Mouse (Mus musculus) liver, embryonic 11.5 days (tissue): ENCODE measurements around the gene Zrsr1. TPM values are rescaled to one million over a fixed set of nuclear protein-coding genes. Genes with fewer than 3 reads are reported as not detected.

Experiments used
- ATAC-seq: fragments of 200-750 bp; cut with Nextera tagmentation; replicated peaks from 2 replicates; pipeline ENCODE4 v1.8.0; 2017; ENCODE audit warnings: moderate number of reproducible peaks, mild to moderate bottlenecking, moderate TSS enrichment, moderate library complexity; ENCODE audit not compliant: low FRiP score
- DNase-seq: peaks from one replicate; pipeline ENCODE4 v3.0.0-alpha.2; 2017; ENCODE audit warnings: low spot score
- H3K27ac ChIP-seq: fragments of 300-500 bp; sonication (generic); 2 replicates; pipeline ENCODE4 v1.5.1; 2014; ENCODE audit warnings: mild to moderate bottlenecking, low read depth, low read length, control low read depth
- H3K27me3 ChIP-seq: fragments of 300-500 bp; sonication (generic); replicated peaks from 2 replicates; pipeline ENCODE4 v1.6.1; 2014; ENCODE audit warnings: low read length, mixed read lengths; ENCODE audit not compliant: control insufficient read depth, insufficient read depth
- H3K36me3 ChIP-seq: fragments of 300-500 bp; sonication (generic); 2 replicates; pipeline ENCODE4 v1.6.1; 2014; ENCODE audit warnings: mild to moderate bottlenecking, low read length, moderate library complexity, mixed read lengths; ENCODE audit not compliant: control insufficient read depth, insufficient read depth
- H3K4me1 ChIP-seq: fragments of 300-500 bp; sonication (generic); replicated peaks from 2 replicates; pipeline ENCODE4 v1.6.1; 2014; ENCODE audit warnings: low read length, mixed read lengths; ENCODE audit not compliant: control insufficient read depth, insufficient read depth
- H3K4me2 ChIP-seq: fragments of 300-500 bp; sonication (generic); 2 replicates; pipeline ENCODE4 v1.6.1; 2014; ENCODE audit warnings: mild to moderate bottlenecking, control low read depth, moderate library complexity
- H3K4me3 ChIP-seq: fragments of 300-500 bp; sonication (generic); 2 replicates; pipeline ENCODE4 v1.5.1; 2014; ENCODE audit warnings: low read depth, low read length, control low read depth
- H3K9ac ChIP-seq: fragments of 300-500 bp; sonication (generic); 2 replicates; pipeline ENCODE4 v1.6.1; 2014; ENCODE audit warnings: low read depth, low read length, control low read depth
- H3K9me3 ChIP-seq: fragments of 300-500 bp; sonication (generic); 2 replicates; pipeline ENCODE4 v1.6.1; 2016; ENCODE audit warnings: low read length, inconsistent platforms, mixed read lengths; ENCODE audit not compliant: control insufficient read depth
- WGBS: fragments of 180-500 bp; shearing (Covaris S2); extraction: QIAGEN DNeasy Blood & Tissue Kit; methylation state at CpG from one replicate; pipeline ENCODE4 v1.1.7; 2014; 5-methylcytosine and 5-hydroxymethylcytosine counted together
- polyA plus RNA-seq: library from polyadenylated mRNA; unstranded; fragments of >200 nt; fragmentation: Nextera tagmentation; extraction: Ambion mirVana; gene quantifications from 2 replicates; pipeline ENCODE4 v1.2.1, GENCODE M21; 2014

Zrsr1 gene
- polyA plus RNA-seq, 1 experiment from 2014 or later: 1.7 TPM

DNA sequence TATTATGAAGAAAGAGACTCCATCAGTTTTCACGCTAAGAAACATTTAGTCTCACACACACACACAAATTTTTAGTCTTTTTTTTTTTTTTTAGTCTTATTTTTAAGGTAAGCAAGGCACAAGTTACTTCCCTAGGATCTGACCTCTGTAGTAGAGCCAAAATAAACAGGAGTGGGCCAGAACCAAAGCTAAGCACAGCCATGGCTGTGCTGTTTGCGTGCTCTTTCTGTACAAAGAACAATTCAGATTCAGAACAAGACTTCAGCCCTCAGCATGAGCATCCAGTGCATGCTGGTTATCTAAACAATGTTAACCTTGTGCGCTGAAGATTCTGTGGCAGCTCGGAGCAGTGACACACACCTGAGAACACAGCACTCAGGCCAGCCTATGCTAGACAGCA is 7.4 kb upstream of the Zrsr1 start:
- no peaks in the 10 kb centered on the region for H3K4me1 ChIP-seq
- WGBS: 82% methylated on average over 4 of the region's 4 CpGs
- no peak overlapping the region for H3K4me2 ChIP-seq
- DNase-seq: no peak
- H3K36me3 ChIP-seq: no peaks in the 10 kb centered on the region
- ATAC-seq: no peak
- no peak overlapping the region for H3K9ac ChIP-seq
- no peak overlapping the region for H3K4me3 ChIP-seq
- no peaks in the 10 kb centered on the region for H3K27me3 ChIP-seq
- no peak overlapping the region for H3K27ac ChIP-seq
- H3K9me3 ChIP-seq: no peaks in the 10 kb centered on the region; the same call in 1 of the 2 replicates

DNA sequence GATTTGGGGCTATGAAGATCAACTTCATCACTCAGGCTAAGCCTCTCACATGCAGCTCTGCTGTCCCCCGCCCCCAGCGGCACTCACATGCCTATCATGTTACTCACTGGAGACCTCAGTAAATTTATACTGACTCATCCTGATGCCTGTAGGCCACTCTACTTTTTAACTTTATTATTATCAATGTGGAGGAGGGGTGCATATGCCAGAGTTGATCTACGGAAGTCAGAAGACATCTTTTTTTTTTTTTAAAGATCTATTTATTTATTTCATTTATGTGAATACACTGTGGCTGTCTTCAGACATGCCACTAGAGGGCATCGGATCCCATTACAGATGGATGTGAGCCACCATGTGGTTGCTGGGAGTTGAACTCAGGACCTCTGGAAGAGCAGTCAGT is 6.3 kb upstream of the Zrsr1 start:
- no peaks in the 10 kb centered on the region; the same call in 1 of the 2 replicates for H3K9me3 ChIP-seq
- H3K9ac ChIP-seq: no peak overlapping the region
- no peak overlapping the region for H3K4me2 ChIP-seq
- H3K27me3 ChIP-seq: no peaks in the 10 kb centered on the region
- 75% methylated on average over 4 of the region's 4 CpGs for WGBS
- no peak for DNase-seq
- no peak for ATAC-seq
- no peak overlapping the region for H3K4me3 ChIP-seq
- H3K36me3 ChIP-seq: no peaks in the 10 kb centered on the region
- H3K4me1 ChIP-seq: no peaks in the 10 kb centered on the region
- H3K27ac ChIP-seq: no peak overlapping the region

DNA sequence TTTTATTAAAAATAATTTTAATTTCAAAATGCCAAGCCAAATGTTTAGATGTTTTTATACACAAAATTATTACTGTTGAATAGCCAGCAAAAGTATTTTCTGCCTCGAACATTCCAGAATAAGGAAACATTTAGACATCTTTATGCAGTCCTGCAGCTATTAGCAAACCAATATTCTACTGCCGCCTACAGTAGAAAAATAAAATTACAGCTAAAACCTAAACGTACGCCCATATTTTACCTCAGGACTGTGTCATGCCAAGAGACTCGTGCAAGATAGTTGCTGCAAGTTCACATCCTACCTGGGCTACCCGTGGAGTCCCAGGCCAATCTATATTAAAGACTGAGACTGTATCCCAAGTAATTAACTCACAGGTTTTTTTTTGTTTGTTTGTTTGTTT is 2.3 kb upstream of the Zrsr1 start:
- Histone ChIP-seq H3K27me3 (no peaks in the 10 kb centered on the region), H3K36me3 (peaks cover 4% of the 10 kb centered on the region; the same call in 1 of the 2 replicates), H3K9ac (no peak overlapping the region), H3K4me2 (no peak overlapping the region), H3K4me1 (no peaks in the 10 kb centered on the region), H3K9me3 (peaks cover 12% of the 10 kb centered on the region), H3K27ac (no peak overlapping the region), H3K4me3 (no peak overlapping the region)
- WGBS: 55% methylated on average over 6 of the region's 6 CpGs
- DNase-seq (no peak), ATAC-seq (no peak)

DNA sequence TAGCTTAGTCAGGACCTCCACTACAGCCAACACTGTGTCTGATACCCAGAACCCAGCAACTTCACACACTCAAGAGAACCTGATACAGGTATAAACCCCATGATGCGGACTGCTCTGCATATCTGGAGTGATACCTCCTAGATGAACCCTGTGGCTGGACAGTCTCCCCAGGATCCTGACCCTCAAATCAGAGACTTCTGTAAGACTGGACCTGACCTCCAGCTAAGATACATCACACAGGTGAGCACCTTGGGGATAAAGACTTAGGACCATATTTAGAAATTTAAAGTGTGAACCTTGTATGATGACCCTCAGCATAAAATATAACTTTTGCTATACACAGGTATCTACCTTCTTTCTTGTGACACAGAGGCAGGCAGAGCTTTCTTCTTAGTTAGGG is 1.3 kb upstream of the Zrsr1 start:
- no peak for ATAC-seq
- H3K4me3 ChIP-seq: no peak overlapping the region
- H3K9ac ChIP-seq: no peak overlapping the region
- H3K9me3 ChIP-seq: peaks cover 12% of the 10 kb centered on the region
- 0 out of 2 replicates have a peak, but pooled peaks cover under 1% of the 10 kb centered on the region for H3K4me1 ChIP-seq
- H3K36me3 ChIP-seq: peaks cover 4% of the 10 kb centered on the region; the same call in 1 of the 2 replicates
- DNase-seq: no peak
- 97% methylated on average over 1 of the region's 1 CpGs for WGBS
- H3K27ac ChIP-seq: no peak overlapping the region
- no peak overlapping the region for H3K4me2 ChIP-seq
- no peaks in the 10 kb centered on the region for H3K27me3 ChIP-seq

DNA sequence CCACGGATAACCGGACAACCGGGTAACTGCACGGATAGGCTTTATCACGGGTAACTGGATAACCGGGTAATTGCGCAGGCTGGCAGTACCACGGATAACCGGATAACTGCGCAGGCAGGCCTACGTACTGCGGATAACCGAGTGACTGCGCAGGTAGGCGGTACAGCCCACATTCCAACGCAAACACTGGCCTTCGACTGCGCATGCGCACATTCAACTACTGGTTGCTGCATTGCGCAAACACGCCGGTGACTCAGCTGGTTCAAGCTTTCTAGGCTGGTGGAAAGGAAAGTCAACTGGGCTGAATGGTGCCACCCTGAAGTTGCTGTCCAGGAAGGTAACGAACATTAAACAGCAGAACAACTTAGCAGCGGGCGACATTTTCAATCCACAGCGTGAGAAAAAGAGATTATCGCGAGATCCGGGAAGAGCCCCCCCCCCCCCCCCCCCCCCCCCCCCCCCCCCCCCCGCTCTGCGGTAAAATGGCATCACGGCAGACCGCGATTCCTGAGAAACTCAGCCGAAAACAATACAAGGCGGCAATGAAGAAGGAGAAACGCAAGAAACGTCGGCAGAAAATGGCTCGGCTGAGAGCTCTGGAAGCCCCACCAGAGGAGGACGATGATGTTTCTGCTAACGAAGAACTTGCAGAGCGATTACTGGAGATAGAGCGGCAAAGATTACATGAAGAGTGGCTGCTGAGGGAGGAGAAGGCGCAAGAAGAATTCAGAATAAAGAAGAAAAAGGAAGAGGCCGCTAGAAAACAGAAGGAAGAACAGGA is 1.1 kb downstream of the Zrsr1 start:
- H3K36me3 ChIP-seq: peaks cover 13% of the 10 kb centered on the region; the same call in 1 of the 2 replicates
- H3K27ac ChIP-seq: peak overlapping the region; percentile 85
- peaks cover 12% of the 10 kb centered on the region for H3K9me3 ChIP-seq
- peak; percentile 65 for ATAC-seq
- no peaks in the 10 kb centered on the region for H3K27me3 ChIP-seq
- peak overlapping the region; percentile 66 for H3K9ac ChIP-seq
- H3K4me1 ChIP-seq: 0 out of 2 replicates have a peak, but pooled peaks cover 6% of the 10 kb centered on the region
- peak; percentile 77 for DNase-seq
- peak overlapping the region; percentile 64 for H3K4me3 ChIP-seq
- H3K4me2 ChIP-seq: peak overlapping the region; percentile 74
- WGBS: 48% methylated on average over 45 of the region's 46 CpGs

DNA sequence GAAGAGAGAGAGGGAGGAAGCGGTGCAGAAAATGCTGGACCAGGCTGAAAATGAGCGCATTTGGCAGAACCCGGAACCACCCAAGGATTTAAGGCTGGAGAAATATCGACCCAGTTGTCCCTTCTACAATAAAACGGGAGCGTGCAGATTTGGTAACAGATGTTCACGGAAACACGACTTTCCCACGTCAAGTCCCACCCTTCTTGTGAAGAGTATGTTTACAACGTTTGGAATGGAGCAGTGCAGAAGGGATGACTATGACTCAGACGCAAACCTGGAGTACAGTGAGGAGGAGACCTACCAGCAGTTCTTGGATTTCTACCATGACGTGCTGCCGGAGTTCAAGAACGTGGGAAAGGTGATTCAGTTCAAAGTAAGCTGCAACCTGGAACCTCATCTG is 1.8 kb downstream of the Zrsr1 start:
- 53% methylated on average over 14 of the region's 14 CpGs for WGBS
- Histone ChIP-seq H3K4me3 (peak overlapping the region; percentile 55), H3K27ac (no peak overlapping the region), H3K27me3 (no peaks in the 10 kb centered on the region), H3K4me2 (peak overlapping the region; percentile 69), H3K4me1 (peaks cover 6% of the 10 kb centered on the region; the same call in 1 of the 2 replicates), H3K9me3 (peaks cover 12% of the 10 kb centered on the region), H3K9ac (peak overlapping the region; percentile 64), H3K36me3 (peaks cover 13% of the 10 kb centered on the region; the same call in 1 of the 2 replicates)
- DNase-seq: no peak
- ATAC-seq: no peak

DNA sequence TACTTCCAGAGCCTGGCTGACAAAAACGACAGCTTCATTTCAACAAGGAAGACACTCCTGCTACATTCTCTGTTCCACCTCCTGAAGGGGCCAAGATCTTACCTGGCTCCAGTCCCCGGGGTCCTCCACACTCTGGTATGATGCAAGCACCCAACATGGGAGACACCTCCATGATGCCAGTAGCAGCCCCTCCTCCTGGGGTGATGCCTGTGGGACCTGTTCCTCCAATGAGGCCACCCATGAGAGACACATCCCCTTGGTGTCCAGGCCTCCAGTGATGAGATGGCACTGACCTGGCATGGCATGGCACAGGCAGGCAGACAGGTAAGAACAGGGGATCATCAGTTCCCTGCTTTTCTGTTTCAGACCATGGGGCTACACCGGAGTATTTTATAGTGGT is 6.4 kb downstream of the Zrsr1 start:
- Histone ChIP-seq H3K4me1 (peaks cover 15% of the 10 kb centered on the region), H3K4me3 (no peak overlapping the region), H3K9me3 (no peaks in the 10 kb centered on the region), H3K27ac (no peak overlapping the region), H3K9ac (no peak overlapping the region), H3K36me3 (peaks cover 9% of the 10 kb centered on the region; the same call in 1 of the 2 replicates), H3K27me3 (no peaks in the 10 kb centered on the region), H3K4me2 (no peak overlapping the region)
- DNase-seq: no peak
- no peak for ATAC-seq
- WGBS: 91% methylated on average over 3 of the region's 3 CpGs

DNA sequence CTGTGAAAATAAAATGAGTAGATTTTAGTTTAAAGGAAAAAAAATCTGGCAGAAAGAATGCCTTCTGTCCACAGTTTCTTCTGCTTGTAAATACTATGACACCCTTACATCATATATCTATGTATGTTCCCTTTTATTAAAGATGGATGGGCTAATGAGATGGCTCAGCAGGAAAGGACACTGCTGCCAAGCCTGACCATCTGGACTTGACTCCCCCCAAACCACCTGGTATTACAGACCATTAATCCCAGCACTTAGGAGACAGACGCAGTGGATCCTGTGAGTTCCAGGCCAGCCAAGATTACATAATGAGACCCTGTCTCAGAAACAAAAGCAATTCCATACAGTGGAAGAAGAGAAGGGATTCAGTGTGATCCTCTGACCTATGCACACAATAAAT is 6.9 kb downstream of the Zrsr1 start:
- Histone ChIP-seq H3K4me3 (no peak overlapping the region), H3K9me3 (no peaks in the 10 kb centered on the region), H3K4me1 (peaks cover 15% of the 10 kb centered on the region), H3K27me3 (no peaks in the 10 kb centered on the region), H3K4me2 (no peak overlapping the region), H3K27ac (no peak overlapping the region), H3K9ac (no peak overlapping the region), H3K36me3 (peaks cover 9% of the 10 kb centered on the region; the same call in 1 of the 2 replicates)
- DNase-seq (no peak), ATAC-seq (no peak)
- WGBS: 77% methylated on average over 1 of the region's 1 CpGs

DNA sequence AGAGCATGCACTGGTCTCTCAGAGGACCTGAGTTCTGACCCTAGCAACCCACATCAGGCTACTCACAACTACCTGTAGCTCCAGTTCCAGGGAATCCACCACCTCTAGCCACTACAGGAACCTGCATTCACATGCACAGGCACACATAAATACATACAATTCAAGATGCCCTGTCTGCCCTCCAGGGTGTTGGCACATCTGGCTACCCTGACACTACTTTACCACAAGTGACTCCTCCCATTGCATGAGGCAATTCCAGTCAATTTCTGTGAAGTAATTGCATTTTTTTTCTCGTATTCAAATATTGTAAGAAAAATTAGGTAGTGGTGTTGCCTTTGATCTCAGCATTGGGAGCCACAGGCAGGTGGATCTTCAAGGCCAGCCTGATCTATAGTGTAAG is 7.4 kb downstream of the Zrsr1 start:
- WGBS: 77% methylated on average over 1 of the region's 1 CpGs

More for the DNA sequence above, 7.4 kb downstream of the Zrsr1 start:
- Histone ChIP-seq H3K27me3 (no peaks in the 10 kb centered on the region), H3K27ac (no peak overlapping the region), H3K4me1 (peaks cover 15% of the 10 kb centered on the region), H3K9me3 (no peaks in the 10 kb centered on the region), H3K36me3 (peaks cover 9% of the 10 kb centered on the region; the same call in 1 of the 2 replicates), H3K4me3 (no peak overlapping the region), H3K4me2 (no peak overlapping the region), H3K9ac (no peak overlapping the region)
- ATAC-seq (no peak), DNase-seq (no peak)
